Mouse (Mus musculus) CH12.LX (cell line): ENCODE data around the gene Lgals4. TPM values are rescaled to one million over a fixed set of nuclear protein-coding genes. Genes with fewer than 3 reads are reported as not detected.
A peak's percentile ranks its signal among the peaks of the same experiment; 100 is the strongest.

Experiments
- DNase-seq: peaks from one replicate; pipeline ENCODE4 v3.0.0-alpha.2; 2013; ENCODE audit errors: extremely low read depth
- H3K27ac ChIP-seq: 2 replicates; pipeline ENCODE4 v1.5.1; 2012; ENCODE audit warnings: low read depth, mild to moderate bottlenecking, control low read depth, moderate library complexity; ENCODE audit not compliant: insufficient read depth
- H3K27me3 ChIP-seq: replicated peaks from 2 replicates; pipeline ENCODE3; 2012; ENCODE audit warnings: inconsistent platforms
- H3K36me3 ChIP-seq, 2 experiments: replicated peaks in 1 of 2; 2 replicates each; pipeline versions ENCODE3 to v1.6.1; 2012; ENCODE audit warnings: inconsistent platforms in 1 of 2, low read length in 1 of 2, mild to moderate bottlenecking in 1 of 2, mixed read lengths in 1 of 2, moderate library complexity in 1 of 2; ENCODE audit not compliant: control insufficient read depth in 1 of 2, insufficient read depth in 1 of 2
- H3K4me1 ChIP-seq, 2 experiments: 2 replicates each; pipeline ENCODE4 v1.6.1; 2012; ENCODE audit warnings: inconsistent platforms in 1 of 2, moderate library complexity in 1 of 2; ENCODE audit not compliant: insufficient read depth in 2 of 2, control insufficient read depth in 1 of 2
- H3K4me2 ChIP-seq: 2 replicates; pipeline ENCODE4 v1.6.1; 2012; ENCODE audit warnings: low read depth, mild to moderate bottlenecking, control low read depth; ENCODE audit not compliant: poor library complexity, insufficient read depth, severe bottlenecking
- H3K4me3 ChIP-seq, 3 experiments: fragments of 150-350 bp in 1 of 3; sonication (generic) in 1 of 3; replicated peaks in 1 of 3; 2 replicates each; pipeline versions ENCODE3 to v1.5.1; 2011 to 2012; ENCODE audit warnings: low read depth in 2 of 3, low read length in 2 of 3, mild to moderate bottlenecking in 2 of 3, moderate library complexity in 2 of 3, control low read depth in 1 of 3, improper control_type of control experiment in 1 of 3, inconsistent platforms in 1 of 3, mixed read lengths in 1 of 3; ENCODE audit not compliant: poor library complexity in 1 of 3
- H3K79me2 ChIP-seq: replicated peaks from 2 replicates; pipeline ENCODE4 v1.6.1; 2012; ENCODE audit warnings: mild to moderate bottlenecking, moderate library complexity; ENCODE audit not compliant: control insufficient read depth, poor library complexity, insufficient read depth, severe bottlenecking; ENCODE audit errors: extremely low read depth
- H3K9ac ChIP-seq: 2 replicates; pipeline ENCODE4 v1.6.1; 2012; ENCODE audit warnings: low read depth, mild to moderate bottlenecking, control low read depth, moderate library complexity; ENCODE audit not compliant: insufficient read depth
- H3K9me3 ChIP-seq: replicated peaks from 2 replicates; pipeline ENCODE3; 2012; ENCODE audit warnings: low read length, inconsistent platforms, mixed read lengths
- E2F4 ChIP-seq: IDR thresholded peaks from 2 replicates; pipeline ENCODE4 v1.6.1; 2011; ENCODE audit warnings: low read depth, low read length, improper control_type of control experiment; ENCODE audit not compliant: insufficient replicate concordance
- JUN ChIP-seq: IDR thresholded peaks from 2 replicates; pipeline ENCODE4 v1.6.1; 2011; ENCODE audit warnings: low read depth, mild to moderate bottlenecking, low read length, improper control_type of control experiment, moderate library complexity; ENCODE audit not compliant: insufficient read depth
- MAFK ChIP-seq: IDR thresholded peaks from 2 replicates; pipeline ENCODE4 v1.6.1; 2011; ENCODE audit warnings: low read length, improper control_type of control experiment; ENCODE audit not compliant: insufficient replicate concordance
- MAX ChIP-seq: IDR thresholded peaks from 2 replicates; pipeline ENCODE4 v1.6.1; 2011; ENCODE audit warnings: low read length, improper control_type of control experiment
- MXI1 ChIP-seq: IDR thresholded peaks from 2 replicates; pipeline ENCODE4 v1.6.1; 2011; ENCODE audit warnings: mild to moderate bottlenecking, low read depth, low read length, improper control_type of control experiment
- NELFE ChIP-seq: IDR thresholded peaks from 2 replicates; pipeline ENCODE4 v1.6.1; 2011; ENCODE audit warnings: low read depth, low read length, improper control_type of control experiment
- PAX5 ChIP-seq: IDR thresholded peaks from 2 replicates; pipeline ENCODE4 v1.6.1; 2012; ENCODE audit warnings: low read length, inconsistent platforms, mixed read lengths
- POLR2A ChIP-seq: IDR thresholded peaks from 2 replicates; pipeline ENCODE4 v1.6.1; 2011; ENCODE audit warnings: low read depth, mild to moderate bottlenecking, improper control_type of control experiment, low read length
- RCOR1 ChIP-seq: conservative IDR thresholded peaks from 2 replicates; pipeline ENCODE4 v1.6.1; 2012; ENCODE audit warnings: low read depth, mild to moderate bottlenecking, inconsistent platforms, low read length, improper control_type of control experiment
- TBP ChIP-seq: conservative IDR thresholded peaks from 2 replicates; pipeline ENCODE4 v1.6.1; 2011; ENCODE audit warnings: low read depth, low read length, improper control_type of control experiment
- ZMIZ1 ChIP-seq: IDR thresholded peaks from 2 replicates; pipeline ENCODE4 v1.6.1; 2012; ENCODE audit warnings: low read depth, mild to moderate bottlenecking, inconsistent platforms, low read length, improper control_type of control experiment
- dilution Hi-C: fragments of 300-500 bp; cut with MboI; formaldehyde crosslinking; loops from 2 replicates; pipeline ENCODE4 v1.14.3; 2020; ENCODE audit warnings: low sequenced_read_pairs; ENCODE audit not compliant: extremely low pct_unique_long_range_greater_than_20kb, extremely low pct_ligation_motif_present
- in situ Hi-C: fragments of 300-500 bp; cut with MboI; formaldehyde crosslinking; loops from 3 replicates; pipeline ENCODE4 v1.14.3; 2019; ENCODE audit warnings: low sequenced_read_pairs, low pct_ligation_motif_present, low pct_unique_long_range_greater_than_20kb, mixed read lengths
- polyA plus RNA-seq: library from polyadenylated mRNA; unstranded; fragments of >175 nt; gene quantifications from 2 replicates; pipeline ENCODE4 v1.2.1, GENCODE M21; 2012; ENCODE audit warnings: low read depth; ENCODE audit not compliant: insufficient read length
- total RNA-seq, 2 experiments: library from RNA; depleted of rRNA; stranded (reverse); fragments of 300-350 nt in 1 of 2; fragments of >200 nt in 1 of 2; gene quantifications; 2 replicates each; pipeline ENCODE4 v1.2.3; 2012 to 2014

Lgals4 gene
- total and polyA plus RNA-seq, 3 experiments, result 2.6 to 7.0 (median 6.5) TPM

GRCm38 (mm10) chr7:28818861-28819452 is 14.7 kb upstream of the Lgals4 start:
- TF ChIP-seq POLR2A (peak; percentile 26; the same call in 1 of the 2 replicates), ZMIZ1 (no peak)
- Histone ChIP-seq H3K4me2 (peak overlapping the region; percentile 3; the same call in 1 of the 2 replicates), H3K36me3 (peaks cover 81 to 92% of the 10 kb centered on the region in 2 experiments), H3K79me2 (peaks cover 51% of the 10 kb centered on the region), H3K9me3 (no peaks in the 10 kb centered on the region), H3K27ac (peak overlapping the region; percentile 60), H3K9ac (no peak overlapping the region), H3K27me3 (no peaks in the 10 kb centered on the region), H3K4me1 (peaks cover 44 to 95% of the 10 kb centered on the region in 2 experiments), H3K4me3 (no peak overlapping the region)
- dilution Hi-C loops (no loop called here), in situ Hi-C loops (no loop called here)
- DNase-seq, result no peak

DNA sequence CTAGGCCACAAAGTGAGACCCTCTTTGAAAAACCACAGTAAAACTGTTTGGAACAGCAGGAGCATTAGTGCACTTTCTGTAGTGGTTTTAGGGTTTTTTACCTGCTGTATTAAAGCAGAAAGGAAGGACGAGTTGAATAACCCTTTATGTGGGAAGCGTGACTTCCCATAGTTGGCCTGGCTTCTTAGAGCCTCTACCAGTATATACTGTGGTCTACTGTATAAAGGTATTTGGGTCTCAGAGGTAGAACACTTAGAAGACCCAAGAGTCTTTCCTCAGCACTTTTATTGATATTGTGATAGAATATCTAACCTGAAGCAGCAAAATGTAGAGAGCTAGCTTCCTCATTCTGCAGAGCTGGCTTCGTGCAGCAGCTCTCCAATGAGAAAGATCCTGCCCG is 14.1 kb upstream of the Lgals4 start:
- Histone ChIP-seq H3K4me1 (peaks cover 44 to 95% of the 10 kb centered on the region in 2 experiments), H3K79me2 (peaks cover 45% of the 10 kb centered on the region), H3K27me3 (no peaks in the 10 kb centered on the region), H3K27ac (peak overlapping the region; percentile 90), H3K9me3 (no peaks in the 10 kb centered on the region), H3K4me2 (no peak overlapping the region), H3K9ac (no peak overlapping the region; the same call in 1 of the 2 replicates), H3K36me3 (peaks cover 76 to 86% of the 10 kb centered on the region in 2 experiments), H3K4me3 (no peak overlapping the region)
- DNase-seq, result no peak
- dilution Hi-C loops (no loop called here), in situ Hi-C loops (no loop called here)
- no peak for TF ChIP-seq RCOR1
- TF ChIP-seq PAX5, result no peak
- TF ChIP-seq TBP, result no peak
- TF ChIP-seq JUN, result no peak
- TF ChIP-seq MAFK, result no peak
- no peak for TF ChIP-seq NELFE
- TF ChIP-seq MAX, result no peak

DNA sequence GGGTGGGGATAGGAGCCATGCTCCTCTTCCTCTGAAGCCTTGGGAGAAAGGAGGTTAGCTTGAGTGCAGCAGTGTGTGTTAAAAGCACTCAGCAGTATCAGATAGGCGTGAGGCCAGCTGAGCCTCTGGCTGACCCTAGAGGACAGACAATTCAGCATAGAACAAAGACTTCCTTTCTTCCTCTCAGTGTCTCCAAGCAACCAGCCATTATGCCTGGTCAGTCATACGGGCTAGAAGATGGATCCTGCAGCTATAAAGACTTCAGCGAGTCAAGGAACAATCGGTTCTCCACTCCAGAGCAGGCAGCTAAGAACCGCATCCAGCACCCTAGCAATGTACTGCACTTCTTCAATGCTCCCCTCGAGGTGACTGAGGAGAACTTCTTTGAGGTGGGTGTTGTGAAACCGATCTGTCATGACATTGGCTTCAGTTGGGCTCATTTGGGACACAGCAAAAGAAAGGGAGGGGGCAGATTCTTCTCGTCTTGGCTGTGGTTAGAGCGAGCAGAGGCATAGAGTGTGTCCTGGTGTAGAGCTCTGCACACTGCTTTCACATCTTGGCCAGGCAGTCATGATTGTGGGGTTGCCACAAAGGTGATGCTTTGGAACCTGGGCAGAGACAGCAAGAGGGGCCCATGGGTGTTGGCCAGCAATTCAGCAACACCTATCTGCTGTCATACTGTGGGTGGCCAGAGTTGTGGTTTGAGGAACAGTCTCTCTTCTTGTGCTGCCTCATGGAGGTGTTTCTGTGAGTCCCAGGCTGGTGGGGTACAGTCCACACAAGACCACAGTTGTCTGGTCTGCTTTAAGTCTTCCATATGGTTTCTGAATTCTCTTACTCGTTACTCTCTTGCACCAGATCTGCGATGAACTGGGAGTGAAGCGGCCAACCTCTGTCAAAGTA is 13.0 kb upstream of the Lgals4 start:
- TF ChIP-seq E2F4 (no peak), POLR2A (peak; percentile 35; the same call in 1 of the 2 replicates), MXI1 (peak; percentile 12; the same call in 1 of the 2 replicates)
- no peaks in the 10 kb centered on the region for H3K9me3 ChIP-seq
- peaks cover 67 to 75% of the 10 kb centered on the region in 2 experiments for H3K36me3 ChIP-seq
- peaks cover 40 to 89% of the 10 kb centered on the region in 2 experiments for H3K4me1 ChIP-seq
- in situ Hi-C loops, result no loop called here
- peak overlapping the region; percentile 90 for H3K27ac ChIP-seq
- peaks cover 35% of the 10 kb centered on the region for H3K79me2 ChIP-seq
- no peak overlapping the region; the same call in 1 of the 2 replicates for H3K9ac ChIP-seq
- no peaks in the 10 kb centered on the region for H3K27me3 ChIP-seq
- 0 out of 2 replicates have a peak overlapping the region, but pooled peaks have one; percentile 19 for H3K4me2 ChIP-seq
- no peak for DNase-seq
- dilution Hi-C loops, result no loop called here
- peak overlapping the region in 2 of 3 experiments; percentile 6 to 14 for H3K4me3 ChIP-seq
